Mouse (Mus musculus) urinary bladder, postnatal 14 days (tissue): ENCODE measurements at regions not wholly inside any gene's neighbourhood (a gene's known extent, or its start where the extent isn't known, plus 50 kb on each side); places are given as distances from the start of the nearest gene placed in this dataset.

Source experiments
- DNase-seq: peaks from one replicate; pipeline ENCODE4 v3.0.0; 2021; ENCODE audit warnings: low spot score

GRCm38 (mm10) chr2:8291357-8291756 is 782.0 kb upstream of the Celf2 start:
- DNase-seq = no peak

- no peak for DNase-seq
Measured at GRCm38 (mm10) chr2:8287403-8287802, 778.0 kb upstream of the Celf2 start.

GRCm38 (mm10) chr2:8276127-8276773 is 766.9 kb upstream of the Celf2 start:
- no peak for DNase-seq
